ENCODE assay signal across 11 mouse cellular contexts in genomic region chr10:86772231-86772631, GRCm38 (mm10). TPM values are rescaled to one million over a fixed set of nuclear protein-coding genes. Genes with fewer than 3 reads are reported as not detected.
DNase-seq lines count a peak whose midpoint lies in the region; ATAC-seq lines count a peak whose summit lies in the region.
"Had no signal": no experiment of that assay in that cellular context is flagged by ENCODE, and none has a peak within 500 bp of the region (broad histone marks: within the 10 kb centered on the region; RNA-seq: fewer than 3 reads in every experiment).

No protein-coding gene starts in this region.

- no peaks in the 10 kb centered on the region for H3K36me3 ChIP-seq in intestine, embryonic 16.5 days (ENCODE audit: control insufficient read depth, insufficient read depth, low read length)
- H3K36me3 ChIP-seq in intestine, embryonic 15.5 days: no peaks in the 10 kb centered on the region
- H3K36me3 ChIP-seq: liver, embryonic 13.5 days; neural tube, embryonic 12.5 days had no signal

- H3K9me3 ChIP-seq in intestine, embryonic 16.5 days (ENCODE audit: control insufficient read depth, low read length): no peaks in the 10 kb centered on the region
- no peaks in the 10 kb centered on the region for H3K9me3 ChIP-seq in intestine, embryonic 15.5 days
- H3K9me3 ChIP-seq: liver, embryonic 13.5 days; neural tube, embryonic 12.5 days had no signal

- H3K27ac ChIP-seq in intestine, embryonic 16.5 days (ENCODE audit: low read length): no peak overlapping the region; the same call in 1 of the 2 replicates
- no peak overlapping the region for H3K27ac ChIP-seq in intestine, embryonic 15.5 days
- H3K27ac ChIP-seq: liver, embryonic 13.5 days; neural tube, embryonic 12.5 days had no signal

- no peaks in the 10 kb centered on the region; the same call in 1 of the 2 replicates for H3K4me1 ChIP-seq in intestine, embryonic 16.5 days (ENCODE audit: control insufficient read depth, insufficient read depth, low read length)
- H3K4me1 ChIP-seq in intestine, embryonic 15.5 days (replicated peaks): 0 out of 2 replicates have a peak, but pooled peaks cover 7% of the 10 kb centered on the region
- H3K4me1 ChIP-seq: liver, embryonic 13.5 days had no signal

- WGBS in intestine, embryonic 16.5 days: 56% methylated on average over 6 of the region's 6 CpGs
- 48% methylated on average over 6 of the region's 6 CpGs for whole genome bisulfite sequencing in intestine, embryonic 15.5 days

- peak; percentile 59; the same call in 1 of the 2 replicates for ATAC-seq in intestine, embryonic 16.5 days
- ATAC-seq in intestine, embryonic 15.5 days: no peak
- ATAC-seq: CD4-positive, CD25-positive, alpha-beta regulatory T cell, adult 4 months had no signal

- peak; percentile 34 for DNase-seq in adrenal gland, postnatal 10 days
- DNase-seq in adrenal gland, adult 18-20 months (ENCODE audit: low spot score in 2 of 2): no peak
- DNase-seq in right cerebral cortex, adult 18-20 months: peak; percentile 45
- DNase-seq in right cerebral cortex, postnatal 14 days: no peak
- no peak for DNase-seq in right cerebral cortex, postnatal 4 days
- no peak for DNase-seq in gastrocnemius, adult 8-10 months (ENCODE audit: low spot score in 2 of 2)
- DNase-seq: liver, embryonic 13.5 days had no signal

- no peak overlapping the region for H3K9ac ChIP-seq in intestine, embryonic 16.5 days (ENCODE audit: low read depth, low read length)
- no peak overlapping the region for H3K9ac ChIP-seq in intestine, embryonic 15.5 days
- H3K9ac ChIP-seq: liver, embryonic 13.5 days; neural tube, embryonic 12.5 days had no signal

- H3K4me2 ChIP-seq in intestine, embryonic 16.5 days (ENCODE audit: low read depth, low read length): no peak overlapping the region
- H3K4me2 ChIP-seq in intestine, embryonic 15.5 days (replicated peaks): no peak overlapping the region
- H3K4me2 ChIP-seq: liver, embryonic 13.5 days; neural tube, embryonic 12.5 days had no signal

- H3K4me3 ChIP-seq in intestine, embryonic 16.5 days (ENCODE audit: low read length): no peak overlapping the region
- H3K4me3 ChIP-seq in intestine, embryonic 15.5 days (replicated peaks): no peak overlapping the region
- H3K4me3 ChIP-seq: liver, embryonic 13.5 days; neural tube, embryonic 12.5 days had no signal

- H3K27me3 ChIP-seq in intestine, embryonic 16.5 days (replicated peaks; ENCODE audit: control insufficient read depth, insufficient read depth, low read length): peaks cover 5% of the 10 kb centered on the region; the same call in 1 of the 2 replicates
- H3K27me3 ChIP-seq in intestine, embryonic 15.5 days (replicated peaks): peaks cover 3% of the 10 kb centered on the region; the same call in 1 of the 2 replicates
- H3K27me3 ChIP-seq: liver, embryonic 13.5 days; neural tube, embryonic 12.5 days had no signal

RNA-seq across cellular contexts. Expression of gene Nt5dc3, which starts 6.6 kb away (rescaled TPM):
- total RNA-seq in adrenal gland, postnatal 10 days (2021): 10 to 100 TPM; 17.4 to 21.4 TPM
- 10 to 100 TPM; 39.3 to 46.3 TPM for total RNA-seq in adrenal gland, adult 18-20 months (2021)
- 0.91 and 1.0 TPM in 2 replicates for polyA plus RNA-seq in intestine, embryonic 16.5 days (2015; fragmentation: Nextera tagmentation; extraction: Ambion mirVana)
- 1.0 and 1.1 TPM in 2 replicates for polyA plus RNA-seq in intestine, embryonic 15.5 days (2015; fragmentation: Nextera tagmentation; extraction: Ambion mirVana)
- 10 to 100 TPM; 57.7 to 72.7 (median 64.9) TPM for total RNA-seq in gastrocnemius, adult 8-10 months (2022)

RNA-seq across cellular contexts. Expression of gene Gm49358, which starts 8.5 kb away (rescaled TPM):
- 1 to 10 TPM; 7.5 to 7.8 TPM for total RNA-seq in adrenal gland, postnatal 10 days (2021)
- 10 to 100 TPM; 12.4 to 15.9 TPM for total RNA-seq in adrenal gland, adult 18-20 months (2021)
- not detected in 2 replicates for polyA plus RNA-seq in intestine, embryonic 16.5 days (2015; fragmentation: Nextera tagmentation; extraction: Ambion mirVana)
- polyA plus RNA-seq in intestine, embryonic 15.5 days (2015; fragmentation: Nextera tagmentation; extraction: Ambion mirVana): not detected in 2 replicates
- total RNA-seq in gastrocnemius, adult 8-10 months (2022): 10 to 100 TPM; 20.1 to 25.2 (median 21.3) TPM
- polyA plus RNA-seq: CD4-positive, CD25-positive, alpha-beta regulatory T cell, adult 4 months; liver, embryonic 13.5 days; neural tube, embryonic 12.5 days had no signal

Comparison
In these comparisons a context has a peak if more than half of its experiments do, and no peak if none do; other contexts are left out.
1. DNase-seq: peak in adrenal gland, postnatal 10 days (single experiment) and right cerebral cortex, adult 18-20 months (single experiment); none in adrenal gland, adult 18-20 months (0 of 2), right cerebral cortex, postnatal 14 days (single experiment), right cerebral cortex, postnatal 4 days (single experiment) and gastrocnemius, adult 8-10 months (0 of 2).